Mouse (Mus musculus) embryonic facial prominence, embryonic 11.5 days (tissue): ENCODE data around the gene Hdac10. TPM values are rescaled to one million over a fixed set of nuclear protein-coding genes. Genes with fewer than 3 reads are reported as not detected.

Source experiments
- ATAC-seq: fragments of 200-750 bp; cut with Nextera tagmentation; replicated peaks from 2 replicates; pipeline ENCODE4 v1.8.0; 2017; ENCODE audit warnings: low read depth; ENCODE audit not compliant: insufficient number of reproducible peaks, low FRiP score, low TSS enrichment
- DNase-seq: peaks from one replicate; pipeline ENCODE4 v3.0.0-alpha.2; 2015; ENCODE audit warnings: low spot score
- H3K27ac ChIP-seq: fragments of 300-500 bp; sonication (generic); replicated peaks from 2 replicates; pipeline ENCODE4 v1.5.1; 2014; ENCODE audit warnings: mild to moderate bottlenecking, low read depth, low read length, control low read depth
- H3K27me3 ChIP-seq: fragments of 300-500 bp; sonication (generic); 2 replicates; pipeline ENCODE4 v1.6.1; 2014; ENCODE audit warnings: mild to moderate bottlenecking, low read length, moderate library complexity, mixed read lengths; ENCODE audit not compliant: control insufficient read depth, insufficient read depth
- H3K36me3 ChIP-seq: fragments of 300-500 bp; sonication (generic); replicated peaks from 2 replicates; pipeline ENCODE4 v1.6.1; 2014; ENCODE audit warnings: low read depth, mild to moderate bottlenecking, low read length, moderate library complexity, mixed read lengths; ENCODE audit not compliant: control insufficient read depth, insufficient read depth
- H3K4me1 ChIP-seq: fragments of 300-500 bp; sonication (generic); 2 replicates; pipeline ENCODE4 v1.6.1; 2014; ENCODE audit warnings: low read length, mixed read lengths; ENCODE audit not compliant: control insufficient read depth, insufficient read depth
- H3K4me2 ChIP-seq: fragments of 300-500 bp; sonication (generic); 2 replicates; pipeline ENCODE4 v1.6.1; 2014; ENCODE audit warnings: low read depth, mild to moderate bottlenecking, control low read depth, low read length, moderate library complexity
- H3K4me3 ChIP-seq: fragments of 300-500 bp; sonication (generic); 2 replicates; pipeline ENCODE4 v1.5.1; 2014; ENCODE audit warnings: low read depth, low read length, control low read depth
- H3K9ac ChIP-seq: fragments of 300-500 bp; sonication (generic); replicated peaks from 2 replicates; pipeline ENCODE4 v1.6.1; 2014; ENCODE audit warnings: mild to moderate bottlenecking, control low read depth, low read length
- H3K9me3 ChIP-seq: fragments of 300-500 bp; sonication (generic); replicated peaks from 2 replicates; pipeline ENCODE4 v1.6.1; 2016; ENCODE audit warnings: mild to moderate bottlenecking, low read length, inconsistent platforms, mixed read lengths; ENCODE audit not compliant: control insufficient read depth
- WGBS: fragments of 180-500 bp; shearing (Covaris S2); extraction: QIAGEN DNeasy Blood & Tissue Kit; methylation state at CpG from one replicate; pipeline ENCODE4 v1.1.7; 2014; 5-methylcytosine and 5-hydroxymethylcytosine counted together
- polyA plus RNA-seq: library from polyadenylated mRNA; unstranded; fragments of >200 nt; fragmentation: Nextera tagmentation; extraction: Ambion mirVana; gene quantifications from 2 replicates; pipeline ENCODE4 v1.2.1, GENCODE M21; 2014

Gene Hdac10
- polyA plus RNA-seq, 1 experiment from 2014 or later: 10.3 TPM

DNA sequence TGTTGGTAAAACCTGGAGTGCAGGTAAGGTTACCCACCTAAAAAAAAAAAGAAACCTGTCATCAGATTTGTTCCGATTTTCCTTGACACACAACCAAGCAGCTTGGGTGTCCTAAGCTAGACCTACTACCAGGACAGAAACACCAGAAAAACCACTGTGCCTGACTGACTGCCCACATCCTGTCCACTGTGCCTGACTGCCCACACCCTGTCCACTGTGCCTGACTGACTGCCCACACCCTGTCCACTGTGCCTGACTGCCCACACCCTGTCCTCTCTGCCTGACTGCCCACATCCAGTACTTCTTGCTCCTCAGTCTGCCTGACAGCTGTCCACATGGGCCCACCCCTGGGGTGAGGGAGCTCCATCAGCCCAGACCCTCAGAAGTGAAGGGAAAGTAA, 21.5 kb downstream of the Hdac10 start:
- Histone ChIP-seq H3K36me3 (peaks cover 11% of the 10 kb centered on the region), H3K4me3 (no peak overlapping the region)
- no peak for ATAC-seq

DNA sequence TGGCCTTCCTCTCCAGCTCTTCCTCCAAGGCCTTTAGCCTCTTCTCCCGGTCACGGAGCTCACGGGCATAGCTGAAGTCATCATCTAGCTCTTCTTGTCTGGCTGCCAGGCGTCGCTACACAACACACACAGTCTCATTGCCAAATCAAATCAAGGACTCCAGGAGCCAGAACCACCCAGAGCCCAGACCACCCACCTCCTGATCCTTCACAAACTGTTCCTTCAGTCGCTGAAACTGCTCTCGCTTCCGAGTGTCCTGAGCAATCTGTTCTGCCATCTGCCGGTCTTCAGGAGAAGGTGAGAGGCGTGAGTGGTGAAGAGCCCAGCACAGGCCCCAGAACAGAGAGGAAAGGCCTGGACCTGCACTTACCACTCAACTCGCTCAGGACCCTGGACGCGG, 22.4 kb downstream of the Hdac10 start:
- Histone ChIP-seq H3K4me3 (no peak overlapping the region), H3K9ac (no peak overlapping the region), H3K9me3 (no peaks in the 10 kb centered on the region), H3K36me3 (peaks cover 18% of the 10 kb centered on the region), H3K4me2 (no peak overlapping the region), H3K27me3 (no peaks in the 10 kb centered on the region), H3K27ac (no peak overlapping the region), H3K4me1 (no peaks in the 10 kb centered on the region)
- DNase-seq (no peak), ATAC-seq (no peak)
- 87% methylated on average over 13 of the region's 13 CpGs for WGBS

More for the DNA sequence above, 21.5 kb downstream of the Hdac10 start:
- Histone ChIP-seq H3K9ac (no peak overlapping the region), H3K27ac (no peak overlapping the region), H3K4me2 (no peak overlapping the region), H3K4me1 (no peaks in the 10 kb centered on the region), H3K9me3 (no peaks in the 10 kb centered on the region), H3K27me3 (no peaks in the 10 kb centered on the region)
- DNase-seq: no peak
- 88% methylated on average over 1 of the region's 1 CpGs for WGBS

DNA sequence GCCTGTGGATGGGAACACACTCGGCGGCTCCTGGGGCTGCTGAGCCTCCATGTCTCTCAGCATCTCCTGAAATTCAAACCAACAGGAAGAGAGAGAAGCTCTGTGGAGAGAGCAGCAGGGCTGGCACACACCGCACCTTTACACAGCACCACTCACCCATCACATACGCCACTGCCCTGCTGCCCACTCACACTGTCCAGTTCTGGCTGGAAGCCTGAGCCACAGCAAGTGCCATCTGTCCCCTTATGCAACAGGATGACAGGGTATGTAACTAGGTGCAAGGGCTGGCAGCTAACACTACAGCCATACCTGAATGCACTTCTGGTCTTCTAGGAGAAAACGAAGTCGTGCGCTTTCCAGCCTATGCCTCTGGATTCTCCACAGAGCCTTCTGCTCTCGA, 24.1 kb downstream of the Hdac10 start:
- H3K27me3 ChIP-seq: no peaks in the 10 kb centered on the region
- no peak overlapping the region for H3K27ac ChIP-seq
- no peak overlapping the region for H3K4me2 ChIP-seq
- H3K9ac ChIP-seq: no peak overlapping the region
- ATAC-seq (no peak), DNase-seq (no peak)
- no peaks in the 10 kb centered on the region for H3K4me1 ChIP-seq
- H3K4me3 ChIP-seq: no peak overlapping the region
- no peaks in the 10 kb centered on the region for H3K9me3 ChIP-seq
- peaks cover 18% of the 10 kb centered on the region for H3K36me3 ChIP-seq
- WGBS: 92% methylated on average over 8 of the region's 8 CpGs

DNA sequence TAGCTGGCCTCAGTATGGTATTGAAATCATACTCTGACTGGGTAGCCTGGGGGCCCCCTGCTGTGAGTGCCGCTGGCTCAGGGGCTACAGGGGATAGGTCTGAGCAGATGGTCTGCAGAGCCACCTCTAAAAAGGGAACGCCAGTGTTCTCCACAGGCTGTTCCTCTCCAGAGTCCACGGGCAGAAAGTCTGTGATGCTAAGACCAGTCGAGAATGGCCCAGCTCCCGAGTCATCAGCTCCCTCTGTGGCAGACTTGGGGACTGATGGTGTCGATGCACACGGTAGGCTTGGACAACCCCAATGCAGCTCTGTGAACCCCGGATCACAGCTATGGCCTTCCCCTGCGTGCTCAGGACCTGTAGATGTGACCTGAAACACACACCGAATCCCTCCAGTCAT, 24.6 kb downstream of the Hdac10 start:
- no peaks in the 10 kb centered on the region for H3K4me1 ChIP-seq
- H3K4me3 ChIP-seq: no peak overlapping the region
- H3K27me3 ChIP-seq: no peaks in the 10 kb centered on the region
- ATAC-seq (no peak), DNase-seq (no peak)
- H3K27ac ChIP-seq: no peak overlapping the region
- no peaks in the 10 kb centered on the region for H3K9me3 ChIP-seq
- H3K9ac ChIP-seq: no peak overlapping the region
- 88% methylated on average over 10 of the region's 10 CpGs for WGBS
- H3K36me3 ChIP-seq: peaks cover 18% of the 10 kb centered on the region
- H3K4me2 ChIP-seq: no peak overlapping the region

DNA sequence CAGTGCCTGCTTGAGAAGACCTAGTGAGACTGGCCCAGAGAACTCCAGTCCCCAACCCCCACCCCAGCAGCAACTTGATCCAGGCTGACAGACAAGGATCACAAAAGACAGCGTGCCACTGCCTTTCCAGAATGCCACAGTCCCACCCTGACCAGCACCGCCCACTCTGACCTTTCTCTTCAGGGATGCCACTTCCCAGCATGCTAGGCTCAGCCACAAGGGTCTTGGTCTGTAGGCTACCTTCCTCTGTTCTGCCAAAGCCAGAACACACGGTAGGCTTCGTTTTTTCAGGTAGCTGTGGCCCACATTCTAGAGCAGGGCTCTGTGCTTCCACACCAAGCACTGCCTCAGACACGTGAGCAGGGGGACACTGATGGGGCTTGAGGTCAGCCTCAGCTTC, 25.9 kb downstream of the Hdac10 start:
- no peak overlapping the region for H3K4me2 ChIP-seq
- no peaks in the 10 kb centered on the region for H3K9me3 ChIP-seq
- WGBS: 72% methylated on average over 5 of the region's 5 CpGs
- H3K4me1 ChIP-seq: no peaks in the 10 kb centered on the region
- no peak; the same call in 1 of the 2 replicates for ATAC-seq
- no peak overlapping the region for H3K4me3 ChIP-seq
- H3K9ac ChIP-seq: no peak overlapping the region
- H3K27ac ChIP-seq: no peak overlapping the region
- no peaks in the 10 kb centered on the region for H3K27me3 ChIP-seq
- DNase-seq: no peak
- H3K36me3 ChIP-seq: peaks cover 15% of the 10 kb centered on the region

DNA sequence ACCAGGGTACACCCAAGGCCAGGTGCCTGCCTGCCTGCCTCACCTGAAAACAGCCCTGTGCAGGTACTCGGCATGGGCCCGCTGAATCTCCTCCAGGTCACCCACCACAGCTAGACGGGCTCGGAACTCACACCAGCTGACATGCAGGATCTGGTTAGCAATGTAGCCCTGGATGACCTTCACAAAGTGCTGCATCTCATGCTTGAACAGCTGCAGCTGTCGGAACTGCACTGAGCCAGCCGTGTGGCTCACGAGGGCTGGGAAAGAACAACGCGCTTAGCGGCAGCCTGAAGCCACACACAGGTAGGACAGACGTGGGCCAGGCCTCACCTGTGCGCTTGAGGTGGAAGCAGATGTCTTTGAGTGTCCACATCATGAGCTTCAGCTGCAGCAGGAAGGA, 27.7 kb downstream of the Hdac10 start:
- peaks cover 15% of the 10 kb centered on the region for H3K36me3 ChIP-seq
- WGBS: 91% methylated on average over 12 of the region's 12 CpGs

DNA sequence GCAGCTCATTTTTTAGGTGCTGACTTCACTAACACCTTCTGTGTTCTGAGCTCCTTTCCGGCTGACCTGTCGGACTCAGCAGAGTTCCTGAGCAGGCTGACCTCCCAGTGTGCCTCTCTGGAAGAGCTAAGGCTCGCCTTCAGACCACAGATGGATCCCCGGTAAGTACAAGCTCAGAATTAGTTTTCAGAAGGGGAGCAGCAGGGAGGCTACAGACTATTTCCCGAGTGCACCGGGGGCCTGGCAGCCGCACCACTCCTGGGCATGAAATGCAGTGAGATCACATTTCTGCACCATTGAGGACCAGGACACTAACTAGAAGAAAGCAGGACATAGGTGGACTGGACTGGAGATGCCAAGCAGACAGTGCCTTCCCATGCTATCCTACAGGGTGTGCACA, 29.9 kb downstream of the Hdac10 start:
- no peak for ATAC-seq
- Histone ChIP-seq H3K9me3 (no peaks in the 10 kb centered on the region), H3K4me3 (no peak overlapping the region), H3K36me3 (peaks cover 18% of the 10 kb centered on the region), H3K27me3 (no peaks in the 10 kb centered on the region), H3K4me2 (no peak overlapping the region), H3K9ac (no peak overlapping the region), H3K27ac (no peak overlapping the region), H3K4me1 (no peaks in the 10 kb centered on the region)
- WGBS: 86% methylated on average over 7 of the region's 7 CpGs
- DNase-seq: no peak

More for the DNA sequence above, 27.7 kb downstream of the Hdac10 start:
- Histone ChIP-seq H3K9ac (no peak overlapping the region), H3K9me3 (no peaks in the 10 kb centered on the region), H3K27me3 (no peaks in the 10 kb centered on the region), H3K4me2 (no peak overlapping the region), H3K27ac (no peak overlapping the region), H3K4me3 (no peak overlapping the region), H3K4me1 (no peaks in the 10 kb centered on the region)
- ATAC-seq (no peak), DNase-seq (no peak)

DNA sequence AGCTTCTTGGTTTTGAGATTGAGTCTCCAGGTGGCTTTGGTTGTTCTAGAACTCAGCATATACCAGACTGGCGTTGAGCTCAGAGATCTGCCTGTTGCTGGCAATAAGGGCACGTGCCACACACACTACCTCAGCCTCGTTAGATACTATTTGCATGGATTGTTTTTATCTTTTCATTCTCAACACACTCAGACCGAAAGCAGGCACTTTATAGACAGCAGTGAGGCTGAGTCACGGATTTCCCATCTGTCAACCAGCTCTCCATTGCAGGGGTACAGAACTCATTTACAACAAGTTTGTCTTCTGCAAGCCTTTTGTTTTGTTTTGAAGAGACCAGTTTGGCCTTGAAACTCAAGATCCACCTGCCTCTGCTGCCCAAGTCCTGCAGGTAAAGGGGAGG, 31.1 kb downstream of the Hdac10 start:
- H3K9me3 ChIP-seq: no peaks in the 10 kb centered on the region
- DNase-seq: no peak
- H3K9ac ChIP-seq: no peak overlapping the region
- H3K4me3 ChIP-seq: no peak overlapping the region
- no peak overlapping the region for H3K27ac ChIP-seq
- no peaks in the 10 kb centered on the region for H3K27me3 ChIP-seq
- H3K4me1 ChIP-seq: no peaks in the 10 kb centered on the region
- H3K36me3 ChIP-seq: peaks cover 18% of the 10 kb centered on the region
- 91% methylated on average over 5 of the region's 5 CpGs for WGBS
- H3K4me2 ChIP-seq: no peak overlapping the region
- no peak for ATAC-seq
